Mouse (Mus musculus) common myeloid progenitor, adult 5-6 weeks (primary cell): ENCODE results near the gene Gad1. TPM values are rescaled to one million over a fixed set of nuclear protein-coding genes. Genes with fewer than 3 reads are reported as not detected.
"Not testable (repeated sequence)": the region's sequence is repeated elsewhere in the genome, so short reads cannot be mapped to it uniquely, and the experiment has no call there.

ENCODE experiments used
- ATAC-seq: replicated peaks from 2 replicates; pipeline ENCODE4 v1.8.0; 2016; ENCODE audit warnings: low read depth, mild to moderate bottlenecking, moderate TSS enrichment, inconsistent platforms; ENCODE audit not compliant: poor library complexity, severe bottlenecking
- total RNA-seq: library from RNA; stranded (forward); fragments of 200-1000, 187-1606 nt; gene quantifications from 2 replicates; pipeline ENCODE4 v1.2.3, GENCODE M21; 2017

Gad1 gene
- not detected in 2 replicates for total RNA-seq

DNA sequence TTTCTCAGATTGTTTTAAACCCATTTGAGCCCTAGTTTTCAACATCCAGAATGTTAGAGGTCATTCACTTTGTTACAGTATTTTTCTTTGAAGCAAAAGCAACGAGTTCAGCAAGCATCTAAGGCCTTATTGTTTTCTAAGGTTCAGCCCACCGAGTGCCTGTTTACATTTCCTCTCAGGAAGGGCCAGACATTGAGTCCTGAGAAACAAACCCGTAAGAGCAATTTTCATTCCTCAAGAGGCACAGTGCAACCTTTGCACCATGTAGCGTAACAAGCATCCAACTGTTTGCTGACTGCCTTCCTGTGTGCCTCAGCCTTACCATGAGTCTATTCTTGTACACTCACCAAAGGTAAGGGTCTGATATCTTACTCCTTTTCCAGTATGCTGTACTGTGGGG lies at the start of gene Gad1:
Gad1 (plus strand) TSS at position 301 of the 400 bp plus-strand sequence.
- no peak for ATAC-seq

DNA sequence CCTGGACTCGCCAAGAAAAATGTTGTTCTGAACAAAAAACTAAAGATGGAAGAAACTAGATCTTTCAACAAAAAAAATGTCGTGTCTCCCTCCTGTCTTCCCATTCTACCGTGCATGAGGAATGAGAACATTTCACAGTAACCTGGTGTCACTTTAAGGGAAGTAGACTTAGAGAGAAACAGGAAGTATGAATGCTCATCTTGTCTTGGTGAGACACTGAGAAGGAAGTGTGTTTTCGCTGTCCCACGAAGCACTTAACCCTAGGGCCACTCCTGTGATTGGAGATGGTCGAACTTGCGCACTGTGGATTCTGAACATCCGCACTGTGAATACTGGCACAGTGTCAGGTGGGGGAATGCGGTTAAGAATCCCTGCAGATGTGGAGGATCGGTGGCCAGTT lies 49.4 kb upstream of the Gad1 start:
- peak; percentile 42; the same call in 1 of the 2 replicates for ATAC-seq

DNA sequence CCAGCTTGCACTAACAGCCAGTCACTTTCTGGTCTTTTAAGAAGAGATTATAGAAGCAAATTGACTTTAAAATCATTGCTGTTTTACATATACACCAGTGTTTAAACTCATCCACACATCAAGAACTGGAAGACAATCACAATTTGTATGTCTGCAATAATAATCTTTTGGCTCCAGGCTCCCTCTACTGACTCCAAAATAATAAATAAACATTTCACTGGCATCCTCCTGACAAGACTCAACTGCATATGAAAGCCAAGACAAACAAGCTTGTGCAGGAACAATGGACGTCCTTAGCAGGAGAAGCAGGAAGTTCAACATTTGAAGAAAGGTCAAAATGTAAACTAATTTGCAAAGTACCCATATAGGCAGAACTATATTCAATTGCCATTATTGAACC lies 47.6 kb upstream of the Gad1 start:
- ATAC-seq, result no peak

DNA sequence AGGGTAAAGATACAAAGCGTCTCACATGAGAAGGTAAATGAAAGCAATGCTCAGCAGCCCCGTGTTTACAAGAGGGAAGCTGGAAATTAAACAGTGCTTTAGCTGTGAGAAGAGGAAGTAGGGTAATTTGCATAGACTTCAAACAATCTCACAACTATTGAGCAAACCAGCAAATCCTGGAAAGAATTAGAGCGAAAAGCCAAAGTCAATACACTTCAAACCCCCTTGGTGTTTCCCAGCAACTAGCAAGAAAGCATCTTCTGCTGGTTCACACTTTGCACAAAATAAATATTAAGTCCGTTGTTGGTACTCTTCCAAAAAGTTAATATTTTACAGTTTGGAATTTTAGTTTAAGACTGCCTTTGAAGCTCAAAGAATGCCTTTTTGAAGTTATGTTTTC lies 47.0 kb upstream of the Gad1 start:
- ATAC-seq, result peak; percentile 36; the same call in 1 of the 2 replicates

DNA sequence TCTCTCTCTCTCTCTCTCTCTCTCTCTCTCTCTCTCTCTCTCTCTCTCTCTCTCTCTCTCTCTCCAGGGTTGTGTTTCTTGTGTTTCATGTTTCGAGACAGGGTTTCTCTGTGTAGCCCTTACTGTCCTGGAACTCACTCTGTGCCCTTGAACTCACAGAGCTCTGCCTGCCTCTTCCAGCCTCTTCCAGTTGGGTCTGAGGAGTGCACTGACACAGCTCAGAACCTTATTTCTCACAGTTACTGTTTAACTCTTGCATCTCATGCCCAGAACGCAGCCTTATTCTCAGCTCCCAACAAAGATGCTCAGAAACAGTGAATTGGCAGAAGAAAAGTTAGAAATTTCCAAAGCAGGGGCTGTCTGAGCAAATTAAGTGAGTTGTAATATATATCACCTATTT lies 46.5 kb upstream of the Gad1 start:
- no peak for ATAC-seq

DNA sequence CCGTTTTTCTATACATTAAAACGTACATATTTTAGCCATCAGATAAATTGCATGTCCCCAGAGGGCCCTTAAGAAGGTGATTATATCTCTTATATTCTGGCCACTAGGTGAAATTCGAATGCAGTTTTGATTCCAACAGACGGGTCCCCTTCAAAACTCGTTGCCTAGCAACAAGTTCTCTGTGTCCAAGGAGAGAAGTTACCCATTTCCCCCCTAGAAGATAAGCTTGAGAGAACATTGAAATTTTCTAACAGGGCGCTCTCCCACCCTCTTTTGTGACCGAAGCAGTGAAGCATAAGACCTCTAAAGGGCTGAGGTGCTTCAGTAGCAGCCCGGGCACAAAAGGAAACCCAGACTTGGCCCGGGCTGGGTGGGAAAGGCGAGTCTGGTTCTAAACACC lies 44.4 kb upstream of the Gad1 start, which contains the start of gene Erich2:
Erich2 (plus strand) TSS at position 324 of the 400 bp plus-strand sequence.
- no peak for ATAC-seq

DNA sequence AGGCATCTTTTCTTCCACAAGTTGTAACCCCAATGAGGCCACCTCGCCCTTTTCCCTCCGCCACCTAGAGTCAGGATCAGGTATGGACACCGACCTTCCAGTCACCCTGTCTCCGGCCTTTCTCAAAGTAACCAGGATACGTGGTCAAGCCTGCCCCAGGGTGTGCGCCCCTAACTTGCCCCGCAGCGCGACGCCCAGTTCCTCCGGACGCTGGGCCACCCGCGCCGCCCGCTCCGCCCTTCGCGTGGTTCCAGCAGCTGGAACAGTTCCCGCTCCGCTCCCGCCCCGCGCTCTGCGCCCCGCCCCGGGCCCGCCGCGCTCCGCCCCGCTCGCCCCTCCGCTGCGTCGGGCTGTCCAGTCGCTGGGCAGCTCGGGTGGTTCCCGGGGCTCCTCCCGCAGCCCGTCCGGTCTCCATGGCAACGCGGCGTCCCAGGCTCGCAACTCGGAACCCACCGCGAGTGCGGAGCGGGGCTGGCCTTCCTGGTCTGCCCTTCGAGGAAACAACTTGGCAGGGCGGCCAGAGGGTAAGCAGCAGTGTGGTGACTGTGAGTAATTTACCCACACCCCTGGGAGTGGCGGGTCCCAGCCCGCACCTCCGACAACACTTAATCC lies 43.7 kb upstream of the Gad1 start:
- peak; percentile 78 for ATAC-seq

DNA sequence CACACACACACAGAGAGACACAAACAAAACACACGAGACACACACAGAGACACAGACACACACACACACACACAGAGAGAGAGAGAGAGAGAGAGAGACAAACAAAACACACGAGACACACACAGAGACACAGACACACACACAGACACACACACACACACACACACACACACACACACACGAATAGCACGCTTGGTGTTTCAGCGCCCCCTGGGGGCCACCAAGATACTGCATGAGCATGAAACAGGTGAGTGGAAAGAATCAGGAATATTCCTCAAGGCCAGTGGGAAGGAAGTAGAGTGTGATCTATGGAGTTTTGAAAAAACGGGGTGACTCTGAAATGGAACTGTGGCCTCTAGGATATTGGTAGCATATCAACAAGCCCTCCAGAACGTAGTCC lies 14.6 kb upstream of the Gad1 start:
- not testable (repeated sequence) for ATAC-seq

DNA sequence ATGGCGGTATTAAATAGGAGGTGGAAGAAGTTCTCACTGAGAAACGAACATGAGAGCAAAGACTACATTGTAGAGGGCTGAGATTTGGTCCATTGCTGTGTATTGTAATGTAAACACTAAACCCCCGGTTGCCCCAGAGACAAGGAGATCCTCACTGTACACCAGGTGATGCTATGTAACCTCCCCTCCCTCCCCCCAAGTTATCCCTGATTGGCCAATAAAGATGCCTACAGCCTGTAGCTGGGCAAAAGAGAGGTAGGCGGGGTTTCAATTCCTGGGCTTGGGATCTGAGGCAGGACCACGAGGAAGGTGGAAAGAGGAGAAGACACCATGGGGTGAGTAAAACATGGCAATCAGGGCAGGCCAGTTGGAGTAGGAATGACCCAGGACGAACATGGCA lies 2.2 kb upstream of the Gad1 start:
- ATAC-seq, result no peak

DNA sequence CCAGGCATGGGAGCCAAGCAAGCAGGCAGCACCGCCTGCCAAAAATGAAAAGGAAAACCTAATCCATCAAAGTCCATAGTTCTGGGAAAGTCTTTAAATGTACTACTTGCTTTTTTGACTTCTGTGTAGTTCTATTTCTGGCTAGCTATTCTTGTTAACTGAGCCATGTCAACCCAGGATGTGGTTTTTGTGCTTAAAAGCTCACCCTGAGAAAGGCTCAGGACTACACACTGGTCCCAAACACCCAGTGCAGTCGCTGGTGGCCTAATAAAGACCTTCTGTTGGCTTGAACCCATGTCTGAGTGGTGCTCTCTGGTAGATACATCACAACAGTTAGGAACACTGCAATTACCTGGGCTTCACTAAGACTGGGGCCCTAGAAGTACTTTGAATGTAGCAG lies 1.4 kb upstream of the Gad1 start:
- no peak for ATAC-seq

DNA sequence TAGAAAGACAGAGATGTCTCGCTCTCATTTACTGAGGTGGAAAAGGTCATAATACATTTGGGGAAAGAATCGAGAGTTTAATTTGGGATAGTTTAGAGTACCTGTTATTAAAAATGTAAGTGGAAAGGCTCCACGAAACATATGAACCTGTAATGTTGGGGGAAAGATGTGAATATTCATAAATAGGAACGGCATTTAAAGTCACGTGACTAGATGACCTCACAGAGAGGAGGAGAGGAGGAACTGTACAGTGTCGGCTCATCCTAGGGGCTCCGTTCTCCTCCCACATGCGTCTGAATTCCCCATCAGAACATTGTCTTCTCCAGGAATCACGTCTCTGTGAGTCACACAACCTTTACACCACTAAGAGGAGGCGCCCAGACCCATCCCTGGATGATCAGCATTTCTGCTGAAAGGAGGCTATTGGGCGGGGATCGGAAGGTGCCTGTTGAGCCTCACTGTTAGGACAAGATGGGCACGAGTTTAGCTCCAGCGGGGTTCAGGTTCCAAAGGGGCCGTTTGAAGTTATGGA lies 739 bp upstream of the Gad1 start:
- ATAC-seq, result no peak

DNA sequence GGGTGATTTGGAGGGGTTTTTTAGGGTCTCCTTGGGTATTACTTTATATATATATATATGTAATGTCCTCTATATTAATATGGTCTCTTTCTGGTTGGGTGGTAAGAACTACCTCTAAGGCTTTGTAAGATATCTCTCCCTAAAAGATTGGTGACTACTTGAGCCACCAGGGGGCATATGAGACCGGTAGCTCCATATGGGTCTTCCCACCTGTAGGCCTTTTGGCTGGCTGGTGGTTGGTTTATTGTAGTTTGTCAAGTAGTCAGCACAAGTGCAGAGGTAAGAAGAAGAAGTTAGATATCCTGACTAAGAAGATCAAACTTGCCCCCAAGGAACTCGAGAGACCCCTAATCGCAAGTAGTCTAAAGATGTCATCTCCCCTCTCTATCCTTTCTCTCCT lies 954 bp downstream of the Gad1 start:
- no peak for ATAC-seq

DNA sequence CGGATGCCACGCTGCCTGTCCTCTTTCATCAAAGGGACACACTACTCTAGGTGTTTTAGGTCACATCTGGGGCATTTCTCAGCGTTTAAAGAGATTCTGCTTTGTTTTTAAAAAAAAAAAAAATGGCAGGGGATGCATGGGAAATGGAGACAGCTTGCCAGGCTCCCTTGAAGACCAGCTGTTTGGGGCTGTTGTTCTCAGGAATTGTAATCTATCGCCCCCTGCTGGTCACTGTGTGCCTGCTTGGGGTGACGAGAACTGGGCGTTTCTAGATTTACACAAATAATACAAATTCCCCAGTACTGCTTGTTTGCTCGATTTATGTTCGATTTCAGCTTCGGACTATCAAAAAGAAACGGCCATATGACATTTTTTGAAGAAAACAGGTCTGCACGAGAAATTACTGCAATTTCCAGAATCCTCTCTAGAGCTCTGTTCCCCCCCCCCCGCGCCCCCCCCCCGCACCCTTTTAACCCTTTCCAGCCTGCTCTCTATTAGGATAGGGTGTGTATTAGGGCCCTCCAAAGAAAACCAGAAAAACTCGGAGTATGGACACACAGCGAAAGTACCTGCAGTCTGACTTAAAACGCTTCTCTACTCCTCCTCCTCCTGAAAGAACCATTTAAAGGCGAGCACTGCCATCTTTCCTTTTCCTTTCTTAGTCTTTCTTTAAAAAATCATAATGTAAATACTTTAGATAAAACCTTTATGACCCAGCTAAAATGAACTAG lies 5.4 kb downstream of the Gad1 start:
- peak; percentile 64 for ATAC-seq

DNA sequence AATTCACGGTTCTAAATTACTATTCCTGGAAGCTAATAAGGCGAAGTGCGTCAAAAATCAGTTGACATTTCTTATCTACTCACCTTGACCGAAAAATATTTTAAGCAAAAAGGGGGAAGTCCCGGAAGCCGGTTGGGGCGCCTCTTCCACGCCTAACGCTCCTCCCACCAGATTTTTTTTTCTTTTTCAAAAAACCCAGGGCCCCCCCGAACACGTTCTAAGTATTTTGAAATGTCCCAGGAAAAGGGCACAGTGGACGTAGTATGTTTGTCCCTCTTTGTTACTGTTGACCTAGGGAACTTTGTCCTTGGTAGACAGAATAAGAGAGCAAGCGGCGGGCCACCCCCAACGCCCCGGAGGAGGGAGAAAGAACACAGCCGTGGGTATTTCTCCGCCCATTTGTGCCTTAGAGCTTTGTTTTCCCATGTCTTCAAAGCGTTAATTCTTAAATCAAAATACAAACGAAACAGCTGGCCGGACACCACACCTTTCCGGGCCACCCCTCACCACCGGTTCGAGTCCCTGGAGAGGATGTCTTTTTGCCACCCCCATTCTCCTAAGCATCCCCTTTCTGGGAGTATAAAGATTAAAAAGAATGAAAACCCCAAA lies 6.1 kb downstream of the Gad1 start:
- no peak for ATAC-seq

DNA sequence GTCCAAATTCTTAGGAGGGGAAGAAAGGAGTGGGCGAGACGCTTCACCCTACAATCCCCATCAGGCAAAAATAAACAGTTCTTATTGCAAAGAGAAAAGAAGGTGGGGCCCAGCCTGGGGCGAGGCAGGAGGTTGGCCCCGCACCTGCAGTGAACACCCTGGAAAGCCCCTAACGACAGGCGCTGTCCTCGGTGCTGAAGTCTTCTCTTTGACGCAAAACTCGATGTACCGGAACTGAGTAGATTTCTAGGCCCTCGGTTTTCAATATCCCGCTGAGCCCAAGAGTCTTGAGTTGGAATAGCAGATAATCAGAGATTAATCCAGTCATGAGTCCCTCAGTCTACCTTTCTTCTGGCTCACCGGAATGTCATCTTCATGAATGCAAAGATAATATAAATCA lies 6.6 kb downstream of the Gad1 start:
- peak; percentile 72 for ATAC-seq

DNA sequence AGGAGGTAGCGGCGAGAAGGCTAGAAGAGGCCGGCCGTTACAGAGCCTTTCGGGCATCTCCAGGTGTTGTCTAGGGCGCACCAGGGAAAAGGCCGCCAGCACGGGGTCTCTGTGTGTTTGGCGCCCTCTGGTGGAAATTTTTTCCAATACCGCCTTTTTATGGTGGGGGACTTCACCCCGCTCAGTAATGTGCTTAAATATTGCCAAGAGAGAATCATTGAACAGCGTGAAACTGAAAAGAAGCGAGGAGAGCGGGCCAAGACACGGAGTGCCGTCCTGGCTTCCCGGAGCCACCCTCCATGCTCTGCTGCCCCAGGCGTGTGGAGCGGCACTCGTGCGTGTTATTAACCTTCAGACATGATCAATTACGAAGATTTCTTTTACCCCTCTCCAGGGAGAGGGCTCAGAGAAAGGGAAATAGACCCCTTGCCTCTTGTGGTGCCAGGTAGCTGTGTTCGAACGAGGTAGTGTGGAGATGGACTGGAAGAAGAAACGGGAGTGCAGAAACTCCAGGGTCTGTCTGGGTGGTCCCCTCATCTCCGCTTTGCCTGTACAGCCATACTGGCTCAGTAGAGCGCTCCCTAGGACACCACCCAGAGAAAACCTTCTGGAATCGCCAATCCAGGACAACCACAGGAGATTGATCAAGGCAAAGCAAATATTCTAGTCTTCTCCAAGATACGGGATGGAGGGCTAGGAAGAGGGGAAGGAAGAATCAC lies 8.4 kb downstream of the Gad1 start:
- 0 out of 2 replicates have a peak, but pooled peaks have one; percentile 39 for ATAC-seq

DNA sequence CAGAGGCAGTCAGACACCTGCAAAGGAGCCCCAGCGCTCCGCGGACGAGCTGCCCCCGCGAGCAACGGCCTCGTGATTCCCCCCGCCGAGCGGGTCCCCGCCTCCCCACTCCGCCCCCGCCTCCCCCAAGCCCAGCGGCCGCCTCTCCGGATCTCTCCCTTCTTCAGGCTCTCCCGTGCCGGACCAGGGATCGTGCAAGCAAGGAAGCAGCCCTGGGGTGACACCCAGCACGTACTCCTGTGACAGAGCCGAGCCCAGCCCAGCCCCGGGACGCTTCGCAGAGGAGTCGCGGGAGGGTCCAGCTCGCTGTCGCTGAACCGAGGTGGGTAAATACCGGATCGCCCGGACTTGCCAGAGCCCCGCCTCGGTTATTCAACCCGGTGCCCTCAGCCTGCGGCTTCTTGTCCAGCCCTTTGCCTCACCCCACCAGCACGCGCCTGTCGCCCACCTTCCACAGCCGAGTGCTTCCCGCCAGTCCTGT lies 9.2 kb downstream of the Gad1 start:
- ATAC-seq, result no peak

DNA sequence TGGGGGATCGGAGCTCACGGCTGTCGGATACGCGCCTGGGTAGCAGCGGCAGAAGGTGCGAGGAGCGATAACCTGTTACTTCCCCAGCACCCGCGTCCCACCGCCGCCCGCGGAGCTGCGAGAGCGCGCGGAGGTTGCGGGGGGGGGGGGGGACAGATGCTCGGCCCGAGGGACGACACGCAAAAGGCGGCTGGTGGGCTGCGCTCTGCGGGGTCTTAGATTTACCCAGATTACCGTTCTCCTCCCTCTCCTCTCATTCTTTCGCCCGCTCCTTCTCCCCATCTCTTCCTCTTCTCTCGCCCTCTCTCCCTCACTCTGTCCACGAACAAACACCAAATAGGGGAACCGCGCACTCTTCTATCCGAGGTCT lies 9.7 kb downstream of the Gad1 start:
- no peak for ATAC-seq

DNA sequence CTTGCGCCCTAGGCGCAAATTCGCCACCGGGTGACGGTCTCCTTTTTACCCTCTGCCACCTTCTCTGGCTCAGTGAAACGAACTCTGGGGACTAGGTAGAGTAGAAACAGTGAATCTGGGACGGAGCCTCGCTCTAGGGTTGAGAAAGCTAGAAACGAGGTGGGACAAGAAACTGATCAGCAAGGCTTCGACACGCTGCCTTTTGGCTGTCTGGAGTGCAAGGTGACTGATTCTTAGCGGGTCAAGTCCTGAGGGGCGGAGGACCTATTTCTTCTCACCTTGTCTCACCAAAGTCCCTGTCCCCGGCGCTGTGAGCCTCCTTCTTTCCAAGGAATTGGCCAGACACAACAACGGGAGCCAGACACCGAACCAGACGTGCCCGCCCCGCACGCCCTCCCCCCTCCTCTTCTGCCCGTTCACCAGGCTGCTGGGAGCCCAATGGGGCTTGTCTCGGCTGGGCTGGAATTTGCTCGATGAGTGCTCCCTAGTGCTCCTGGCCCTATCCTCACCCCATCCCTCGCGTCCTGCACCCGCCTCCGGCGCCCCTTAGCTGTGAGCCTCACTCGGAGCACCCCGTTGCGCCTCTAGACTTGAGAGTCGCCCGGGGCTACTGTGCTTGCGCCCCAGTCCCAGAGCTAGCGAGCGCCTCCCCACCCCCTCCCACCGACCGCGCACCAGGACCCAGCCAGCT lies 10.3 kb downstream of the Gad1 start:
- ATAC-seq, result no peak
